Mouse (Mus musculus): ENCODE data around the gene Galnt12. TPM values are rescaled to one million over a fixed set of nuclear protein-coding genes. Genes with fewer than 3 reads are reported as not detected.

Galnt12 gene
- total and polyA plus RNA-seq, 3 experiments: 0.16 to 0.72 (median 0.27) TPM

DNA sequence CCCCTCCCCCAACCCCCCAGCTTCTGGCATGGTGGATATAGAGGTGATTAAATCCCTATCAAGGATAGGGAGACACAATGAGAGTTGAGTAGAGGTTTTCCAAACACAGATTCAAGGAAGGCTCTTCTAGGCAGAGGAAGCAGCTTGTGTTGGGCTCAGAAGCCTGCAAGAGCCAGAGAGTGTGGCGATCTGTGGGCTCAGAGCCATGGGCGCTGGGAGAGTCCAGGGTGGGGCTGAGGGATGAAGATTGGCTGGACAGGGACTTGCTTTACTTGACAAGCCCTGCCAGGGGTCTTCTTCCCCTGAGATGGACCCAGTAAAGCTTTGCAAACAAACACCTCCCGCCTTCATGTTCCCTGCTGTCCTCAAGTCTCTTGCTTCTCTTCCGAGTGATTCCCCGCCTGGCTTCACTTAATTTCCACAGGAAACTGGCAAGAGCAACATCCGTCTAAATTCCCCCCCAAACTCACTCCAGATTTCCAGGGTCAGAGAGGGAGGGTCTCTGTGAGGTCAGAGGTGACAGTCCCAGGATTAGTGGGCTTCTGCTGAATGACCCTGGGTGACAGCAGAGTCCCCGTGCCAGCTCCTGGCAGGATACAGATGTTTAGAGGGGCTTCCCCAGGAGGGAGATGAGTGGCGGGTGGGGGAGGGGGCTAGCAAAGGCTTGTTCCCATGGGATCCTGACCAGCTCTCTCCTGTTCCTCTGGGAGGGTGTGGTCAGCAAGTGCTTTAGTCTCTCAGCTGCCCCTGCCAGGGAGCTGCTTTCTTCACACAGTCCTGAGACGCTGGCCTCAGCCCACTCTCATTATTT, 47.5 kb downstream of the Galnt12 start:
- DNase-seq: peak in 1 of 2 experiments; percentile 49
- peaks cover 23% of the 10 kb centered on the region for H3K4me1 ChIP-seq (ENCODE audit: control insufficient read depth, insufficient read depth, low read length)
- no peaks in the 10 kb centered on the region for H3K36me3 ChIP-seq (ENCODE audit: control insufficient read depth, insufficient read depth, low read length)
- H3K9ac ChIP-seq (ENCODE audit: low read depth, low read length): no peak overlapping the region
- 37% methylated on average over 9 of the region's 9 CpGs for WGBS
- intact Hi-C loops (cut with DNase I): loop anchor here (5.0 kb wide), 1 partner anchor 38 kb away; no protein-coding TSS in a partner anchor
- H3K4me3 ChIP-seq: no peak overlapping the region
- H3K79me2 ChIP-seq (replicated peaks; ENCODE audit: control insufficient read depth, insufficient read depth, low read length): no peaks in the 10 kb centered on the region
- no peak for TF ChIP-seq CTCF (IDR thresholded peaks at IDR 0.05)
- no peak for TF ChIP-seq POLR2A (IDR thresholded peaks at IDR 0.05; ENCODE audit: insufficient read depth, low read depth, low read length)
- TF ChIP-seq EP300 (IDR thresholded peaks at IDR 0.05; ENCODE audit: insufficient read depth, low read depth, low read length): 0 out of 2 replicates have a peak, but pooled peaks have one; percentile 12
- H3K27me3 ChIP-seq (ENCODE audit: control insufficient read depth, insufficient read depth, low read length): no peaks in the 10 kb centered on the region
- H3K27ac ChIP-seq: peak overlapping the region; percentile 47

DNA sequence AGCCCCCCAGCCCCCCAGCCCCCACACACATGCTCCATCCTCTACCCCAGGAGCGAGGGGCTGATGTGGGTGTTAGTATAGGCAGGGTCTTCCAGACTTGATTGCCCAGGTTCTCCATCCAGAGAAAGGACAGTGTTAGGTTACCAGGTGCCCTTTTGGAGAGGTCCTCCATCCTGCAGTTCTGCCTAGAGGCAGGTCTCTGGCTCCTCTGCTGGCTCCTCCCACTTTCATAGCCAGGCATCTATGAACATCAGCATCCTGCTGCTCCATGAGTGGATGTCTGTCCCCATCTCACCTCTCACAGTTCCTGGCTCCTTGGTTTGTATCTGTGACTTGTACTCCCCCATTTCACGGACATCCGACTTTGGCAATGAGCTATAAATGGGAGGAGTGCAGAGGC, 48.6 kb downstream of the Galnt12 start:
- H3K27me3 ChIP-seq (ENCODE audit: control insufficient read depth, insufficient read depth, low read length): no peaks in the 10 kb centered on the region
- no peak overlapping the region for H3K9ac ChIP-seq (ENCODE audit: low read depth, low read length)
- no peak overlapping the region for H3K4me3 ChIP-seq
- 62% methylated on average over 3 of the region's 3 CpGs for WGBS
- intact Hi-C loops (cut with DNase I): no loop called here
- H3K4me1 ChIP-seq (ENCODE audit: control insufficient read depth, insufficient read depth, low read length): peaks cover 23% of the 10 kb centered on the region
- no peaks in the 10 kb centered on the region for H3K36me3 ChIP-seq (ENCODE audit: control insufficient read depth, insufficient read depth, low read length)
- DNase-seq: peak in 1 of 2 experiments; percentile 18
- H3K79me2 ChIP-seq (replicated peaks; ENCODE audit: control insufficient read depth, insufficient read depth, low read length): no peaks in the 10 kb centered on the region
- TF ChIP-seq POLR2A (IDR thresholded peaks at IDR 0.05; ENCODE audit: insufficient read depth, low read depth, low read length): no peak
- no peak for TF ChIP-seq EP300 (IDR thresholded peaks at IDR 0.05; ENCODE audit: insufficient read depth, low read depth, low read length)
- TF ChIP-seq CTCF (IDR thresholded peaks at IDR 0.05): no peak
- H3K27ac ChIP-seq: no peak overlapping the region; the same call in 1 of the 2 replicates

DNA sequence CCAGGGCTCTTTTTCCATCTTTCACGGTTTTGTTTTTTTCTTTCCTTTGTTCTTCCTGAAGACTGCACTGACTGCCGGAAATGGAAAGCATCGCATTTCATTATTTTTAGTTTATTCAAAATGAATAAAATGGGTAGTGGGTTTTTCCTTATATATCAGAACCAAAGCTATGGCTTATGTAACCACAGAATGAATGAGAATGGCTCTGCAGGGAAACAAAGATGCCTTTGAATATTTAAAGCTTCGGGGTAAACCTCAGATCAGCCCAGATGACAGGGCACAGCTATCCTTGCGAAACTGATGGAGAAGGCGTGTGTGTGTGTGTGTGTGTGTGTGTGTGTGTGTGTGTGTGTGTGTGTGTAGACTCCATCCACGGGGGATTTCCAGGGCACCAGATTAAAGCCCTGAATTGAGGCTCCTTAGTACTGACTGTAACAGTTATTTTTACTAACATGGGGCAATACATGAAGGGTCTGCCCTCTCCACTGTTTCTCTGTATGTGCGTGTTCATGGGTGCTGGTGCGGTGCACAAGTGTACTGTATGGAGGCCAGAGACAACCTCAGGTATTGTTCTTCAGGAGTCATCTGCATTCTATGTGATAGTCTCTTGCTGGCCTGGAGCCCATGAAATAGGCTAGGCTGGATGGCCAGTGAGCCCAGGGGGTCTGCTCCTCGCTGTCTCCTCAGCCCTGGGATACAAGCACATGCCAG, 49.9 kb downstream of the Galnt12 start:
- intact Hi-C loops (cut with DNase I): no loop called here
- H3K9ac ChIP-seq (ENCODE audit: low read depth, low read length): no peak overlapping the region
- no peaks in the 10 kb centered on the region for H3K27me3 ChIP-seq (ENCODE audit: control insufficient read depth, insufficient read depth, low read length)
- no peak overlapping the region; the same call in 1 of the 2 replicates for H3K27ac ChIP-seq
- H3K4me3 ChIP-seq: no peak overlapping the region
- 76% methylated on average over 10 of the region's 10 CpGs for WGBS
- TF ChIP-seq POLR2A (IDR thresholded peaks at IDR 0.05; ENCODE audit: insufficient read depth, low read depth, low read length): no peak
- TF ChIP-seq CTCF (IDR thresholded peaks at IDR 0.05): no peak
- no peak for TF ChIP-seq EP300 (IDR thresholded peaks at IDR 0.05; ENCODE audit: insufficient read depth, low read depth, low read length)
- DNase-seq: no peak
- no peaks in the 10 kb centered on the region for H3K79me2 ChIP-seq (replicated peaks; ENCODE audit: control insufficient read depth, insufficient read depth, low read length)
- H3K36me3 ChIP-seq (ENCODE audit: control insufficient read depth, insufficient read depth, low read length): no peaks in the 10 kb centered on the region
- peaks cover 22% of the 10 kb centered on the region for H3K4me1 ChIP-seq (ENCODE audit: control insufficient read depth, insufficient read depth, low read length)

DNA sequence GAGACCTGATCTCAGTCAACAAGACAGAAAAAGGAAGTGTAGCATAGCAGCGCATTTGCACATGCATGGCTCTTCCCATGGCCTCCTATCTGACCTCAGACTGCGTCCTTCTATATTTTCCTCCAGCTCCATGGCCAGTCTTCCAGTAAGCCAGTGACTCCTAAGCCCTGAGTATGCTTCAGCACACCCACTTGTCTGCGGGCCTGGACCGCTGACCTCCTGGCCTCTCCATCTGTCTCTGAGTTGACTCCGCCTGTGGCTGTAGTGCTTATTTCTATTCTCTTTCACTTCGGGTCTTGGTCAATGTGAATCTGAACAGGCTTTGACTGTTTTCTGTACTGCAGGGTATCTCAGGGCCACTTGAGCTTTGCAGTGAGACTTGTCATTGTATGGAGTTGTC, 52.1 kb downstream of the Galnt12 start:
- no peak overlapping the region for H3K27ac ChIP-seq
- no peaks in the 10 kb centered on the region for H3K36me3 ChIP-seq (ENCODE audit: control insufficient read depth, insufficient read depth, low read length)
- H3K4me3 ChIP-seq: no peak overlapping the region
- intact Hi-C loops (cut with DNase I): no loop called here
- H3K79me2 ChIP-seq (replicated peaks; ENCODE audit: control insufficient read depth, insufficient read depth, low read length): no peaks in the 10 kb centered on the region
- H3K27me3 ChIP-seq (ENCODE audit: control insufficient read depth, insufficient read depth, low read length): no peaks in the 10 kb centered on the region
- TF ChIP-seq EP300 (IDR thresholded peaks at IDR 0.05; ENCODE audit: insufficient read depth, low read depth, low read length) (no peak), POLR2A (IDR thresholded peaks at IDR 0.05; ENCODE audit: insufficient read depth, low read depth, low read length) (no peak), CTCF (IDR thresholded peaks at IDR 0.05) (no peak)
- peaks cover 6% of the 10 kb centered on the region for H3K4me1 ChIP-seq (ENCODE audit: control insufficient read depth, insufficient read depth, low read length)
- 73% methylated on average over 6 of the region's 6 CpGs for WGBS
- H3K9ac ChIP-seq (ENCODE audit: low read depth, low read length): no peak overlapping the region
- no peak for DNase-seq

DNA sequence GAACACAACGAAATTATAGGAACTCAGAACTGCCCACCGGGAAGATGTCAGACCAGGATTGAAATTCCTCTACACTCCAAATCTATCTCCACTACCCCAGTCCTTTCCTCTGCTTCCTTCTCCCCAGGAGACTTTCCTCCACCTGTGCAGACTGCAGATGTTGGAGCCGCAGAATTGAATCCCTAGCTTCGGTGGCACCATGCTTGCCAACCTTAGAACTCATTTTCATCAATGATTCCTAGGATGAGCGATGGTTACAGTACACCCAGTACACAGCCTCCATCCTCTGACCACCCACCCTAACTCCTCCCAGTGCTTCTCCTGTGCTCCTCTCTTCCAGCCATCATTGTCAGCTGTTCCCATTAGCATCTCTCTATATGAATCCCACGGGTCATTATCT, 53.6 kb downstream of the Galnt12 start:
- H3K27me3 ChIP-seq (ENCODE audit: control insufficient read depth, insufficient read depth, low read length): no peaks in the 10 kb centered on the region
- TF ChIP-seq EP300 (IDR thresholded peaks at IDR 0.05; ENCODE audit: insufficient read depth, low read depth, low read length) (no peak), POLR2A (IDR thresholded peaks at IDR 0.05; ENCODE audit: insufficient read depth, low read depth, low read length) (no peak)
- DNase-seq: no peak
- no peak overlapping the region for H3K4me3 ChIP-seq
- intact Hi-C loops (cut with DNase I): no loop called here
- peaks cover 6% of the 10 kb centered on the region for H3K4me1 ChIP-seq (ENCODE audit: control insufficient read depth, insufficient read depth, low read length)
- H3K9ac ChIP-seq (ENCODE audit: low read depth, low read length): no peak overlapping the region
- H3K27ac ChIP-seq: no peak overlapping the region
- H3K79me2 ChIP-seq (replicated peaks; ENCODE audit: control insufficient read depth, insufficient read depth, low read length): no peaks in the 10 kb centered on the region
- 89% methylated on average over 6 of the region's 6 CpGs for WGBS
- H3K36me3 ChIP-seq (ENCODE audit: control insufficient read depth, insufficient read depth, low read length): no peaks in the 10 kb centered on the region

DNA sequence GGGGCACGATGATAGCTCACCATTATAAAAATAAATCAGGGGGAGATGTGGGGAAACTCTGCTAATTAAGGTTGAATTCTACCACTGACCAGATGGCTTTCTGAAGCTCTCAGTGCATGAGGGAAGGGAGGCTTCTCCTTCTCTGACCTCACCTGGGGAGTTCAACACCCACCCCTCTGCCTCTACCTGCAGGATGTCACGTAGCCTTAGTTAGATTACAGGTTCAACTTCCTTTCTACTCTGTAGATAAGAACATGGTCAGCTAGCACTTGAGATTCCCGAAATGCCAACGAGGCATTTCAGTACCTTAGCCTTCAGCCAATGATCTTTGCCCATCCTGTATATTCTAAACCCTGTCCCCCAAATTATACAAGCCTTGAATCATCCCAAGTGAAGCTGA, 54.9 kb downstream of the Galnt12 start:
- intact Hi-C loops (cut with DNase I): no loop called here
- H3K79me2 ChIP-seq (replicated peaks; ENCODE audit: control insufficient read depth, insufficient read depth, low read length): no peaks in the 10 kb centered on the region
- no peaks in the 10 kb centered on the region for H3K36me3 ChIP-seq (ENCODE audit: control insufficient read depth, insufficient read depth, low read length)
- TF ChIP-seq CTCF (IDR thresholded peaks at IDR 0.05): no peak
- no peak for TF ChIP-seq POLR2A (IDR thresholded peaks at IDR 0.05; ENCODE audit: insufficient read depth, low read depth, low read length)
- TF ChIP-seq EP300 (IDR thresholded peaks at IDR 0.05; ENCODE audit: insufficient read depth, low read depth, low read length): no peak
- no peak for DNase-seq
- 77% methylated on average over 4 of the region's 4 CpGs for WGBS
- no peak overlapping the region for H3K9ac ChIP-seq (ENCODE audit: low read depth, low read length)
- peaks cover 14% of the 10 kb centered on the region for H3K4me1 ChIP-seq (ENCODE audit: control insufficient read depth, insufficient read depth, low read length)
- H3K27me3 ChIP-seq (ENCODE audit: control insufficient read depth, insufficient read depth, low read length): no peaks in the 10 kb centered on the region
- no peak overlapping the region for H3K27ac ChIP-seq
- no peak overlapping the region for H3K4me3 ChIP-seq
